Mouse (Mus musculus): ENCODE measurements around the gene Fhod1.
"Not testable (repeated sequence)": the region's sequence is repeated elsewhere in the genome, so short reads cannot be mapped to it uniquely, and the experiment has no call there.

The Fhod1 gene

GRCm38 (mm10) chr8:105294776-105295175, 53.0 kb downstream of the Fhod1 start:
- no peak for DNase-seq

- peak; percentile 75 to 77 for DNase-seq
Measured at GRCm38 (mm10) chr8:105293405-105293804, 54.3 kb downstream of the Fhod1 start.

DNA sequence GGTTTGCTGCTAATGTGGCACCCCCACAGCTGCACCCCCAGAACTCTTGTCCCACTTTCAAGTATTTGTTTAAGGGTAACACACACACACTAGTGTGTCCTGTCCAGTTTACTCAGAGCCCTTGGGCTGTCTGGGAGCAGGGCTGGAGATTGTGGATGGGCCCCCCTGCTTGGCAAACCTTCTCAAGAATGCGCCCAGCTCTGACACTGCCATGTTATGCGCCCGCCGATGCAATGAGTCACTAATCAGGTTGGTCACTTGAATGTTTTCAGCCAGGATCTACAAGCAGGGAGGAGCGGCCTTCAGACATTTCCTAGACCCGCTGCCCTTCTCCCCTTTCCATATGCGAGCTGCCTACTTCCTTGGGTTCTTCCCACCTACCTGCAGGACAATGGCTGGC, 55.3 kb downstream of the Fhod1 start:
- DNase-seq: peak in 1 of 2 experiments; percentile 29

GRCm38 (mm10) chr8:105291802-105292201, 56.0 kb downstream of the Fhod1 start:
- not testable (repeated sequence) for DNase-seq

DNA sequence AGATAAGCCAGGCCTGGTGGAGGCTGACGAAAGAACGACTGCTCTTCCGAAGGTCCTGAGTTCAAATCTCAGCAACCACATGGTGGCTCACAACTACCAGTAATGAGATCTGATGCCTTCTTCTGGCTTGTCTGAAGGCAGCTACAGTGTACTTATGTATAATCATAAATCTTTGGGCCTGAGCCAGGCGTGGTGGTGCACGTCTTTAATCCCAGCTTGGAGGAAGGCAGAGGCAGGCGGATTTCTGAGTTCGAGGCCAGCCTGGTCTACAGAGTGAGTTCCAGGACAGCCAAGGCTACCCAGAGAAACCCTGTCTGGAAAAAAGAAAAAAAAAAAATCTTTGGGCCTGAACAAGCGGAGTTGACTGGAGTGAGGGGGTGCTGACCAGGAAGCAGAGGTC, 56.4 kb downstream of the Fhod1 start:
- DNase-seq: not testable (repeated sequence)

- peak; percentile 91 to 92 for DNase-seq
Measured at GRCm38 (mm10) chr8:105290554-105291314, 57.0 kb downstream of the Fhod1 start.

DNA sequence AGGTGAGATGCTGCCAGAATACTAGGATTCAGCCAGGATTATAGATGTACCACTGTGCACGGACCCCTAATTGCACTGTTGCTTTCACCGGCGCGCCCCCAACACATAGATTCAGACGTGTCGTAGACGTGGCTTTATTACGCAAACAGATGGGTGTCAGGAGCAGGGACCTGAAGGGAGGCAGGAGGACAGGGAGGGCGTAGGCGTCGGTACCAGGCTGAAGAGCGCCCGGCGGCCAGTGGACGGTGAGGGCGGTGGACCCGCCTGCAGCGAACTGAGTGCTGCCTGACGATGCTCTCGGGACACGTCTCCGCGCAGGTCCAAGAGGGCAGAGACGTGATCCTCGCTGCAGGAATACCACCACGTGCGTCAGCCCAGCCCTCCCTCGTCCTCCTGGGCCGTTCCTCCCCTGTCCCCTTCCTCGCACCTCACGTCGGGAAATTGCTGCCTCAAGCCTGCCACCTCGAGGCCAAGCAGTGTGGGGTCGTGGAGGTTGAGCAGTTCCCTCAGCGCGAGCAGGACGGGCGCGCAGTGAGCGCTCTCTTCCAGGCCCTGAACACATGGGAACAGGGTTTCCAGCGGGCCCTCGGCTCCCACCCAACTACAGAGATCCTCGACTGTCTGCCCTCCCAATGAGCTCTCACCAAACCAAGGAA, 57.8 kb downstream of the Fhod1 start, which contains the start of gene 4931428F04Rik:
4931428F04Rik (minus strand) TSS at position 60 of the 656 bp plus-strand sequence.
- peak; percentile 62 to 66 for DNase-seq

DNA sequence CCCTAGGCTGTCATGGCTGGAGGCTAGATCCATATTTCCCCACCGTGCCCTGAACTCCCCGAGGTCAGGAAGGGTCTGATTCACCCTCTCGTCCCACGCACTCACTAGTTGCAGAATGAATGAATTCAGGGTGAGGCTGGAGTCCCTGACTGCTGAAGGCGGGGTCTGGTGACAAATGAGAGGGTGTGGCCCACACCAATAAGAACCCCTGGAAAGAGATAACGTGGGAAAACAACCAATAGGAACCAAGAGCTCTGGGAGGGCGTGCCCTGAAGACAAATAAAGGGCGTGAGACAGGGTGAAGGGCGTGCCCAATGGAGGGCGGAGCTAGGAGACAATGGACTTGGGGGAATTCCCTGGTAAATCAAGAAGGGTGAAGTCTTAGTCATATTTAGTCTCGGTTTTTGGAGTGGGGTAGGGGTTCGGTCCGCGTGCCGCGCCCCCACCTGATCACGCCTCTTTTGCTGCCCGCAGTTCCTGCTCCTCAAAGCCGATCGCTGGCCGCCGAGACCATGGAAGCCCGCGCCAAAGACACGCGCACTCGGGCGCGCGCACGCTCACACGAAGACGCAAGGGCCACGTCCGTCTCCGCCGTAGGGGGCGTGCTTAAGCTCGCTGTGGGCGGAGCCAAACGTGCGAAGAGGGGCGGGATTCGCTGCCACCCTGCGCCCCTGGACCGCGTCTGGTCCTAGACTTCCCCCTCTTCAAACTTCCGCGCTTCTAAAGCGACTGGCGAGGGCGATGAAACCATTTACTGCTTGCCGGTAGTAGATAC, 58.6 kb downstream of the Fhod1 start:
- DNase-seq: peak; percentile 95 to 96

DNA sequence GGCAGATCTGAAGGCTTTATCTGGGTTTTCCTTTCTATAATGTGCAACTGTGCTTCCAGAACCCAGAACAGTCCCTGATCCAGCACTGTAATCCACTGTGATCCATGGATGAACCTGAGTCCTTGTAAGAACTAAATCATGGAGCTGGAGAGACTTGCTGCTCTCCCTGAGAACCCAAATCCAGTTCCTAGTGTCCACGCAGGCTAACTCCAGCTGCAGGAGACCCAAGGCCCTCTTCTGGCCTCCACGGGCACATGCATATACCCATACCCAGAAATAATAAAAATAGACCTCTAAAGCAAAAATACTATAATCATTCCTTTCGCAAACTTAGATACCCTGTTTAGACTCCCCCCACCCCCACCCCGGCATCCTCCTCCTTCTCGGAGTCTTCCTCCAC, 59.5 kb downstream of the Fhod1 start:
- no peak for DNase-seq

GRCm38 (mm10) chr8:105286907-105287306, 60.8 kb downstream of the Fhod1 start:
- DNase-seq: no peak

- peak in 1 of 2 experiments; percentile 22 for DNase-seq
Measured at GRCm38 (mm10) chr8:105285514-105285913, 62.2 kb downstream of the Fhod1 start.

DNA sequence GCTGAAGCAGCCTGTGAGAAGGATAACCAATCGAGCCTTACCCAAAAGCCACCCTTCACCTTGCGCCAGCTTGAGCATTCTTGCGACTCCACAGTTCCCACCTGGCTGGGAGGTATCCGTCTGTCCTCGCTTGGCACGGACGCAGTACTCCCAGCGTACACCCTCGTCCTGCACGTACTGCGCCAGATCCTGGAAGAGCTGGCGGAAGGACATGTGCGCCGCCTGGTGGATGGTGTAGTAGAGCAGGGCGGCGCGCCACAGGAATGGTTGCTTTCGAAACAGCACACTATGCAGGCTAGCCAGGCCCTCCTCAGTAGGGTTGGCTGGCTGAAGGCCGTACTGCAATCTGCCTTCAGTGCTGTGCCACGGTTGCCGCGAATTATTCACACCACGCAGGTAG, 64.7 kb downstream of the Fhod1 start:
- DNase-seq: peak; percentile 52 to 64

DNA sequence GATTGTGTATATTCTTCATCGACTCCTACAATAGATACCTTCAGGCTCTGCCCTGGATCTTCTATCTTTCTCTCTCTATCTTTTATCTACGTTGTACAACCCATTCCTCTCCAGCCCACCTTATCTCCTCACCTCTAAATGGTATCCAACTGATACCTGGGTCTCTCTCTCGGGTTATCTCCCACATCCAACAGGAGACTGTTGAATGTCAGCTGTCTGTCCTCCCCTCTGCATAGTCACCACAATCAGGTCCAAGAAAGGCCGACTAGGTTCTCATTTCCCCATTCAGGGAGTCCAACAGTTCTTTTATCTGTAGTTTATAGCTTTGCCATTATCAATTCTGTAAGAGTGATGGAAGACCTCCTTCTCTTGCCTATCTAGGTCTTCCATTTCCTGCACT, 65.5 kb downstream of the Fhod1 start:
- DNase-seq: no peak

DNA sequence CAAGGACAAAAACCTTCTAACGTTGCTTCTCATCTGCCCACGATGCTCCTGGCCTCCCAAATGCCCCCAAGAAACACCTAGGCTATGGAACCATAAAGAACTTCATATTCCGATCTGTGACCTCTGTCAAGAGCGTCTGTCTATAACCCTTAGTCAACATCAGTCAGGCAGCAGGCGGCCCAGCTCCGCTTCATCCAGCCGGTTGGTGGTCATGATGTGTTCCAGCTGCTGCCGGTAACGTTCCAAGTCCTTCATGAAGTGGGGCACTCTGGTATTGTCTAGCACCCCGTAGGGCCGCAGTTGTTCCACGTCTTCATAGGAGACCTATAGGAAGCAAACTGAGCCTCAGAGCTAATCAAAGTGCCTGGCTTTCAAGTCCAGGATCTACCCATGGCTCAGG, 65.9 kb downstream of the Fhod1 start:
- DNase-seq: no peak

- no peak for DNase-seq
Measured at GRCm38 (mm10) chr8:105280567-105280966, 67.2 kb downstream of the Fhod1 start.
